Mouse (Mus musculus): ENCODE data around the gene Trip13.

GRCm38 (mm10) chr13:73881347-73881746 lies 56.2 kb downstream of the Trip13 start:
- TF ChIP-seq POLR2A (IDR thresholded peaks at IDR 0.05; ENCODE audit: borderline replicate concordance, insufficient read depth, low read length) (no peak), CTCF (IDR thresholded peaks at IDR 0.05; ENCODE audit: borderline replicate concordance, insufficient read depth, low read depth, low read length) (no peak)

All from cerebellum, adult 2 months (tissue).